Mouse (Mus musculus): Measurements from ENCODE around the gene 4930519G04Rik. TPM values are rescaled to one million over a fixed set of nuclear protein-coding genes. Genes with fewer than 3 reads are reported as not detected.

The 4930519G04Rik gene
- polyA plus RNA-seq, 1 experiment = 68.8 TPM

DNA sequence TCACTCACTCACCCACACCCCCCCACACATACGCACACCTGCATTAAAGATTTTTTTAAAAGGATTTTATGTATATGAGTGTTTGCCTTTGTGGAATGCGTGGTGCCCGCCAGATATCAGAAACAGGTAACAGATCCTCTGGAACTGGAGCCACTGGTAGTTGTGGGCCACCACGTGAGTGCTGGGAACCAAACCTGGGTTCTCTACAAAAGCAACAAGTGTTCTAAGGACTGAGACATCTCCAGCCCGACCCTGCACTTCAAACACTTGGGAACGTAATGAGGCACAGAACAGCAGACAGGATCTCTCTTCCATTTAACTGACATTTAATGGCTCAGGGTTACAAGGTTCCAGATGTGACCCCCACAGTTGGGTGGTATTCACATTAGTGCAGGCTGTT is 45.6 kb upstream of the 4930519G04Rik start:
- Histone ChIP-seq H3K27me3 (ENCODE audit: control insufficient read depth, insufficient read depth, low read length) (no peaks in the 10 kb centered on the region), H3K36me3 (ENCODE audit: control insufficient read depth, insufficient read depth, low read length) (peaks cover 2% of the 10 kb centered on the region), H3K4me1 (ENCODE audit: control insufficient read depth, insufficient read depth, low read length) (peaks cover 5% of the 10 kb centered on the region), H3K4me3 (ENCODE audit: control insufficient read depth, low read depth, low read length) (no peak overlapping the region), H3K27ac (ENCODE audit: control insufficient read depth, insufficient read depth, low read depth, low read length) (no peak overlapping the region)
- TF ChIP-seq CTCF (IDR thresholded peaks at IDR 0.05; ENCODE audit: control insufficient read depth, insufficient read depth, insufficient replicate concordance, low read depth, low read length) (no peak), POLR2A (IDR thresholded peaks at IDR 0.05; ENCODE audit: control insufficient read depth, low read depth, low read length) (no peak)

DNA sequence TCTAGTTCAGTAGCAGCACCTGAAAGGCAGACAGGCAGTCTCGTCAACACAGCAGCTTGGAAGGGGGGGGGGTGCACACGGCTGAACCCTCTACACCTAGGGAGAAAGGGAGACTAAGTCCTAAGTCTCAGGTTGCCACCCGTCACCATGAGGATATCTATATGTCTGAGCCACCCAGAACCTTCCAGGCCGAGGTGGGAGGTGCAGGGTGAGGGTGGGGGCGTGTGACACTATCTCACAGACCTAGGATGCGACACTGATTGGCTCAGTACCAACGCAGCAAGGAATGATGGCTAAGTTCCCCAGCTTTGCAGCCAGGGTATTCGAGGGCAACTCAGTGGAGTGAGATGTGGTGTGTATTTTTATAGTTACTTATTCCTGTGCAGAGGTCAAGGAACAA is 45.1 kb upstream of the 4930519G04Rik start:
- H3K27me3 ChIP-seq (ENCODE audit: control insufficient read depth, insufficient read depth, low read length) = no peaks in the 10 kb centered on the region
- H3K27ac ChIP-seq (ENCODE audit: control insufficient read depth, insufficient read depth, low read depth, low read length) = no peak overlapping the region
- no peak overlapping the region for H3K4me3 ChIP-seq (ENCODE audit: control insufficient read depth, low read depth, low read length)
- H3K36me3 ChIP-seq (ENCODE audit: control insufficient read depth, insufficient read depth, low read length) = peaks cover 2% of the 10 kb centered on the region
- no peak for TF ChIP-seq POLR2A (IDR thresholded peaks at IDR 0.05; ENCODE audit: control insufficient read depth, low read depth, low read length)
- TF ChIP-seq CTCF (IDR thresholded peaks at IDR 0.05; ENCODE audit: control insufficient read depth, insufficient read depth, insufficient replicate concordance, low read depth, low read length) = no peak
- peaks cover 5% of the 10 kb centered on the region for H3K4me1 ChIP-seq (ENCODE audit: control insufficient read depth, insufficient read depth, low read length)

DNA sequence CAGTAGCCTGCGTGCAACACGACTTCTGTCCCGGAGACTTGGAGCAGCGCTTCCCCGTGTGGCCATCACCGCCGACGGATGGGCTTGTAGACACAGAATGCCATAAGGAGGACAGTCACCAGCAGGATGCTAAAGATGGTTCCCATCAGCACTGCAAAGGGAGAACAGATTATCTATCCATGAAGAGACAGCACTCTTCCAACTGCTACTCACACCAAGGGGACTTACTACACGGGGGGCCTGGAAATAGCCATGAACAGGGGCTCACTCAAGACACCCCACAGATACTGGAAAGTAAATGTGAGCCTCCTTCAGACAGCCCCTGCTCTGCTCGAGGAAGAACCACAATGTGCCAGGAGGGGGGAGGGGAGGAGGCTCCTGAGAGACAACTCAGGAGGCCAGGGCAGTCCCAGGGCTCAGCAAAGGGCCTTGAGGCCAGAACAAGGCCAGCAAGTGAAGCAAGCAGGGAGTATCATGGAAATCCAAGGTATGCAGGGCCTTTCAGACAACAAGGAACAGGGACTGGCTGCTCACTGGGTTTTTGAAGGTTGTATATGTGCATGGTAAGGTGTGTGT is 44.2 kb upstream of the 4930519G04Rik start:
- peaks cover 2% of the 10 kb centered on the region for H3K36me3 ChIP-seq (ENCODE audit: control insufficient read depth, insufficient read depth, low read length)
- peaks cover 6% of the 10 kb centered on the region for H3K4me1 ChIP-seq (ENCODE audit: control insufficient read depth, insufficient read depth, low read length)
- H3K27me3 ChIP-seq (ENCODE audit: control insufficient read depth, insufficient read depth, low read length) = no peaks in the 10 kb centered on the region
- no peak overlapping the region for H3K27ac ChIP-seq (ENCODE audit: control insufficient read depth, insufficient read depth, low read depth, low read length)
- TF ChIP-seq CTCF (IDR thresholded peaks at IDR 0.05; ENCODE audit: control insufficient read depth, insufficient read depth, insufficient replicate concordance, low read depth, low read length) = no peak
- no peak for TF ChIP-seq POLR2A (IDR thresholded peaks at IDR 0.05; ENCODE audit: control insufficient read depth, low read depth, low read length)
- H3K4me3 ChIP-seq (ENCODE audit: control insufficient read depth, low read depth, low read length) = no peak overlapping the region

DNA sequence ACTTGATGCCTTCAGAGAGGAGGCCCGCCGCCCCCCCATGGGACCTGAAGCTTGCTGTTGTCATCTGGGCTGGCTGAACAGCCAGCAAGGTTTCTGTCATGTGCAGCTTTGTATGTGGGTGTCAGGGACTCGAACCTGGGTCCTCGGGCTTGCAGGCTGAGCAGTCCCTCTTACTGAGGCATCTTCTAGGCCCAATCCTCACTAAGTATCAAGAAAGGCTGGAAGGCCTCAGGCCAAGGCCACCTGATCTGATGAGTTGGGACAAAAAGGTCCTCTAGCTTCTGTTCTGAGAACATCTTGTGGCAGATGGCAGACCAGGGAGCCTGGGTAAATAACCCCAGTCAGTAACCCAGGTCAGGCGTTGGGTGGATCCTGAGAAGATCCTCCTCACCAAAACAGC is 43.6 kb upstream of the 4930519G04Rik start:
- H3K27ac ChIP-seq (ENCODE audit: control insufficient read depth, insufficient read depth, low read depth, low read length) = no peak overlapping the region
- H3K4me3 ChIP-seq (ENCODE audit: control insufficient read depth, low read depth, low read length) = no peak overlapping the region
- H3K27me3 ChIP-seq (ENCODE audit: control insufficient read depth, insufficient read depth, low read length) = no peaks in the 10 kb centered on the region
- no peak for TF ChIP-seq CTCF (IDR thresholded peaks at IDR 0.05; ENCODE audit: control insufficient read depth, insufficient read depth, insufficient replicate concordance, low read depth, low read length)
- peaks cover 7% of the 10 kb centered on the region for H3K4me1 ChIP-seq (ENCODE audit: control insufficient read depth, insufficient read depth, low read length)
- no peaks in the 10 kb centered on the region; the same call in 1 of the 2 replicates for H3K36me3 ChIP-seq (ENCODE audit: control insufficient read depth, insufficient read depth, low read length)

DNA sequence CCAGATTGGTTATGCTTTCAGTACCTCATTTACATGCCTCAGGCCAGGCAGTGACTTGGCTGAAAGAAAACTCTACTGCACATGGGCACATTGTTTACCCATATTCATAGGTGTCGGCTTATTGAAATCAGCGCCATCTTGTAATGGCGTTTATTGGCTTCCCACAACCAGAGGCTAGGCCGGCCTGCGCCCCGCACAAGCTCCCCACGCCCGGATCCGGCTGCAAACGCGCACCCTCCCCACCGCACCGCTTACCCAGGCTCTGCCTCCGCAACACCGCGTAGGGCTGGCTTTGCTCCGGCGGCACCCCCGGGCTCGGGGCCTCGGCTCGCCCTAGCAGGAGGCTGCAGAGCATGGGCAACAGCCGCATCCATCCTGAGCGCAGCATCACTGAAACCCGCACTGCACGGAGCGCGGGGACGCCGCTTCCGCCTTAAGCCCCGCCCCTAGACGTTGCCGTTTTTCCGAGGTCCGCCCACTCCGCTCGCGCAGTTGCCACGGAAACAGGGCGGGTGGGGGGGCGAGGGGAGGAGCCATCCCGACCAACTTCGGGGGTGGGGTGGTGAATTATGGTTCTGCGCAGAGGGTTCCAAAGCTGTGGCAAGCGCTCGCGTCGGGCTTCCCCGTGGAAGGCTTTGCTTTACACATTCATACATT is 39.8 kb upstream of the 4930519G04Rik start:
- Histone ChIP-seq H3K4me3 (ENCODE audit: control insufficient read depth, low read depth, low read length) (peak overlapping the region; percentile 90), H3K36me3 (ENCODE audit: control insufficient read depth, insufficient read depth, low read length) (no peaks in the 10 kb centered on the region), H3K27ac (ENCODE audit: control insufficient read depth, insufficient read depth, low read depth, low read length) (peak overlapping the region; percentile 82), H3K27me3 (ENCODE audit: control insufficient read depth, insufficient read depth, low read length) (no peaks in the 10 kb centered on the region), H3K4me1 (ENCODE audit: control insufficient read depth, insufficient read depth, low read length) (peaks cover 7% of the 10 kb centered on the region)
- TF ChIP-seq CTCF (IDR thresholded peaks at IDR 0.05; ENCODE audit: control insufficient read depth, insufficient read depth, insufficient replicate concordance, low read depth, low read length) = no peak
- TF ChIP-seq POLR2A (IDR thresholded peaks at IDR 0.05; ENCODE audit: control insufficient read depth, low read depth, low read length) = peak; percentile 98

DNA sequence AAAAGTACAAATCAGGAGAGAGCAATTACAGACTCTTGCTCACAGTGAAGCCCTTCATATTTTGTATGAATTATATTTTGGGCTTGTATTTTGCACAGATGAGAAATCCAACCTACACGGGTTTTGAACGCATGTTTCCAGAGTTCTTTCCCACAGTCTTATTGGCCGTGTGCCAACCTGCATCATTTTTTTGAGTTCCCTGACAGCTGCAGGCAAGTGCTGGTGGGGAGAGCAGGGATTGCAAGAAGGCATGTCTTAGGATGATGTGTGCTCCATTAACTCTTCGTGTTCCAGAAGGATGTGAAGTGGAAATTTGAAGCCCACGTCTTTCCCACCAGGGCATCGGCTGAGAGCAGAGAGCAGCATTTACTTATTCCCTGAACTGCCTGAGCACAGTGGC is 36.9 kb upstream of the 4930519G04Rik start:
- H3K27me3 ChIP-seq (ENCODE audit: control insufficient read depth, insufficient read depth, low read length) = no peaks in the 10 kb centered on the region
- peaks cover 5% of the 10 kb centered on the region for H3K4me1 ChIP-seq (ENCODE audit: control insufficient read depth, insufficient read depth, low read length)

DNA sequence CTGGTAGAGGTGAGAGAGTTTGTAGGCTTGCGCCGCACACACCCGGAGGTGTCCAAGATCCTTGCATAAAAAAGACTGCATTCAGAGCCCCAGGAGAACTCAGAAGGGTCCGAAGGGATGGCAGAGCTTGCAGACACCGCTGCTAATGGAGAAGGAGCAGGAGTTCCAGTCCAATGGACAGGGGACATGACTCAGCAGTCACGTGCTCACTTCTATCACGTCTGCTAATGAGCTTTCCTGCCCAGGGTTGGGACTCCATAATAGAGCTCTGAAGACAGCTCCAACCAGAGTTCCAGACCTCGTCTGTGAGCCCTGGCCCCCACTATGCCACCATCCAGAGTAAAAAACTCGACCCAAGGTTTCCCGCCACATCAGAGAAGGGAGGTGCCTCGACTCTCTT is 35.3 kb upstream of the 4930519G04Rik start:
- Histone ChIP-seq H3K27me3 (ENCODE audit: control insufficient read depth, insufficient read depth, low read length) (no peaks in the 10 kb centered on the region), H3K4me3 (ENCODE audit: control insufficient read depth, low read depth, low read length) (no peak overlapping the region), H3K27ac (ENCODE audit: control insufficient read depth, insufficient read depth, low read depth, low read length) (no peak overlapping the region), H3K36me3 (ENCODE audit: control insufficient read depth, insufficient read depth, low read length) (no peaks in the 10 kb centered on the region), H3K4me1 (ENCODE audit: control insufficient read depth, insufficient read depth, low read length) (peaks cover 4% of the 10 kb centered on the region; the same call in 1 of the 2 replicates)
- TF ChIP-seq POLR2A (IDR thresholded peaks at IDR 0.05; ENCODE audit: control insufficient read depth, low read depth, low read length) = no peak
- TF ChIP-seq CTCF (IDR thresholded peaks at IDR 0.05; ENCODE audit: control insufficient read depth, insufficient read depth, insufficient replicate concordance, low read depth, low read length) = no peak

More for the DNA sequence above, 36.9 kb upstream of the 4930519G04Rik start:
- TF ChIP-seq CTCF (IDR thresholded peaks at IDR 0.05; ENCODE audit: control insufficient read depth, insufficient read depth, insufficient replicate concordance, low read depth, low read length) (no peak), POLR2A (IDR thresholded peaks at IDR 0.05; ENCODE audit: control insufficient read depth, low read depth, low read length) (no peak)
- Histone ChIP-seq H3K36me3 (ENCODE audit: control insufficient read depth, insufficient read depth, low read length) (no peaks in the 10 kb centered on the region), H3K27ac (ENCODE audit: control insufficient read depth, insufficient read depth, low read depth, low read length) (no peak overlapping the region), H3K4me3 (ENCODE audit: control insufficient read depth, low read depth, low read length) (no peak overlapping the region)
